Mouse (Mus musculus) urinary bladder, postnatal 10 days (tissue): ENCODE measurements around the gene Arhgef10l.

Source experiments
- DNase-seq: peaks from one replicate; pipeline ENCODE4 v3.0.0; 2022; ENCODE audit warnings: low spot score

Arhgef10l gene

GRCm38 (mm10) chr4:140522873-140523272 is 142.9 kb downstream of the Arhgef10l start:
- no peak for DNase-seq

GRCm38 (mm10) chr4:140520719-140521118 is 145.1 kb downstream of the Arhgef10l start:
- no peak for DNase-seq

- DNase-seq = no peak
These were observed 152.0 kb downstream of the Arhgef10l start for GRCm38 (mm10) chr4:140513797-140514196.

- no peak for DNase-seq
These were observed 156.0 kb downstream of the Arhgef10l start for GRCm38 (mm10) chr4:140509856-140510255.

GRCm38 (mm10) chr4:140507172-140507714 is 158.6 kb downstream of the Arhgef10l start:
- DNase-seq = no peak

- no peak for DNase-seq
These were observed 160.2 kb downstream of the Arhgef10l start for GRCm38 (mm10) chr4:140505608-140506002.

GRCm38 (mm10) chr4:140504921-140505607 is 160.7 kb downstream of the Arhgef10l start:
- no peak for DNase-seq

GRCm38 (mm10) chr4:140504067-140504913 is 161.5 kb downstream of the Arhgef10l start:
- no peak for DNase-seq

GRCm38 (mm10) chr4:140500766-140501165 is 165.0 kb downstream of the Arhgef10l start:
- DNase-seq = no peak

- DNase-seq = no peak
These were observed 166.2 kb downstream of the Arhgef10l start for GRCm38 (mm10) chr4:140499571-140499970.

GRCm38 (mm10) chr4:140497169-140497568 is 168.6 kb downstream of the Arhgef10l start:
- DNase-seq = no peak

GRCm38 (mm10) chr4:140491555-140491954 is 174.3 kb downstream of the Arhgef10l start:
- no peak for DNase-seq

GRCm38 (mm10) chr4:140485442-140485841 is 180.4 kb downstream of the Arhgef10l start:
- no peak for DNase-seq

- no peak for DNase-seq
These were observed 182.7 kb downstream of the Arhgef10l start for GRCm38 (mm10) chr4:140483134-140483533.

GRCm38 (mm10) chr4:140480369-140481067 is 185.3 kb downstream of the Arhgef10l start:
- DNase-seq = no peak

GRCm38 (mm10) chr4:140475194-140475593 is 190.6 kb downstream of the Arhgef10l start:
- DNase-seq = no peak

GRCm38 (mm10) chr4:140469760-140470452 is 195.9 kb downstream of the Arhgef10l start:
- DNase-seq = no peak

GRCm38 (mm10) chr4:140467254-140467791 is 198.5 kb downstream of the Arhgef10l start:
- no peak for DNase-seq
